Mouse (Mus musculus): ENCODE measurements around the gene Aicda. TPM values are rescaled to one million over a fixed set of nuclear protein-coding genes. Genes with fewer than 3 reads are reported as not detected.

The Aicda gene
- total and polyA plus RNA-seq, 2 experiments from 2014 or later, result 0.11 to 0.49 TPM

GRCm38 (mm10) chr6:122592905-122593304 lies 39.3 kb downstream of the Aicda start:
- 84% methylated on average over 2 of the region's 2 CpGs for WGBS
- H3K27me3 ChIP-seq (ENCODE audit: insufficient read depth, low read length), result no peaks in the 10 kb centered on the region
- H3K9ac ChIP-seq (replicated peaks; ENCODE audit: low read length, poor library complexity, severe bottlenecking), result no peak overlapping the region
- no peak overlapping the region for H3K4me2 ChIP-seq (ENCODE audit: low read depth, low read length, poor library complexity, severe bottlenecking)
- no peak overlapping the region for H3K4me3 ChIP-seq (ENCODE audit: low read depth, low read length)
- TF ChIP-seq CTCF (IDR thresholded peaks at IDR 0.05), result no peak
- H3K36me3 ChIP-seq (ENCODE audit: insufficient read depth, low read length), result no peaks in the 10 kb centered on the region
- no peak overlapping the region for H3K27ac ChIP-seq (ENCODE audit: low read depth, low read length)
- H3K9me3 ChIP-seq (ENCODE audit: low read length), result no peaks in the 10 kb centered on the region
- ATAC-seq (ENCODE audit: low FRiP score) (no peak), DNase-seq (ENCODE audit: low spot score) (no peak)
- H3K4me1 ChIP-seq (ENCODE audit: insufficient read depth, low read length), result no peaks in the 10 kb centered on the region

- Histone ChIP-seq H3K27me3 (ENCODE audit: insufficient read depth, low read length) (no peaks in the 10 kb centered on the region), H3K9me3 (ENCODE audit: low read length) (no peaks in the 10 kb centered on the region), H3K27ac (ENCODE audit: low read depth, low read length) (no peak overlapping the region), H3K9ac (replicated peaks; ENCODE audit: low read length, poor library complexity, severe bottlenecking) (no peak overlapping the region), H3K4me1 (ENCODE audit: insufficient read depth, low read length) (no peaks in the 10 kb centered on the region), H3K4me3 (ENCODE audit: low read depth, low read length) (no peak overlapping the region), H3K4me2 (ENCODE audit: low read depth, low read length, poor library complexity, severe bottlenecking) (no peak overlapping the region), H3K36me3 (ENCODE audit: insufficient read depth, low read length) (no peaks in the 10 kb centered on the region)
- peak; percentile 76 for DNase-seq (ENCODE audit: low spot score)
- TF ChIP-seq CTCF (IDR thresholded peaks at IDR 0.05), result peak; percentile 66
- peak; percentile 62 for ATAC-seq (ENCODE audit: low FRiP score)
- WGBS, result 30% methylated on average over 7 of the region's 7 CpGs
Observed at GRCm38 (mm10) chr6:122595637-122596036, 42.0 kb downstream of the Aicda start.

- no peak for ATAC-seq (ENCODE audit: low FRiP score)
- no peak overlapping the region for H3K9ac ChIP-seq (replicated peaks; ENCODE audit: low read length, poor library complexity, severe bottlenecking)
- WGBS, result 87% methylated on average over 7 of the region's 7 CpGs
- no peaks in the 10 kb centered on the region for H3K36me3 ChIP-seq (ENCODE audit: insufficient read depth, low read length)
- no peak for TF ChIP-seq CTCF (IDR thresholded peaks at IDR 0.05)
- DNase-seq (ENCODE audit: low spot score), result no peak
- H3K27ac ChIP-seq (ENCODE audit: low read depth, low read length), result no peak overlapping the region
- no peak overlapping the region for H3K4me2 ChIP-seq (ENCODE audit: low read depth, low read length, poor library complexity, severe bottlenecking)
- H3K27me3 ChIP-seq (ENCODE audit: insufficient read depth, low read length), result no peaks in the 10 kb centered on the region
- H3K4me1 ChIP-seq (ENCODE audit: insufficient read depth, low read length), result no peaks in the 10 kb centered on the region
- no peaks in the 10 kb centered on the region for H3K9me3 ChIP-seq (ENCODE audit: low read length)
- no peak overlapping the region for H3K4me3 ChIP-seq (ENCODE audit: low read depth, low read length)
Observed at GRCm38 (mm10) chr6:122596608-122597007, 43.0 kb downstream of the Aicda start.

GRCm38 (mm10) chr6:122598014-122598413 lies 44.4 kb downstream of the Aicda start:
- Histone ChIP-seq H3K4me1 (ENCODE audit: insufficient read depth, low read length) (no peaks in the 10 kb centered on the region), H3K9me3 (ENCODE audit: low read length) (no peaks in the 10 kb centered on the region), H3K36me3 (ENCODE audit: insufficient read depth, low read length) (no peaks in the 10 kb centered on the region), H3K4me3 (ENCODE audit: low read depth, low read length) (no peak overlapping the region), H3K9ac (replicated peaks; ENCODE audit: low read length, poor library complexity, severe bottlenecking) (no peak overlapping the region), H3K27ac (ENCODE audit: low read depth, low read length) (no peak overlapping the region), H3K4me2 (ENCODE audit: low read depth, low read length, poor library complexity, severe bottlenecking) (no peak overlapping the region), H3K27me3 (ENCODE audit: insufficient read depth, low read length) (no peaks in the 10 kb centered on the region)
- no peak for TF ChIP-seq CTCF (IDR thresholded peaks at IDR 0.05)
- WGBS, result 97% methylated on average over 4 of the region's 4 CpGs
- DNase-seq (ENCODE audit: low spot score), result no peak
- ATAC-seq (ENCODE audit: low FRiP score), result no peak

- WGBS, result 74% methylated on average over 6 of the region's 6 CpGs
- Histone ChIP-seq H3K9ac (replicated peaks; ENCODE audit: low read length, poor library complexity, severe bottlenecking) (no peak overlapping the region), H3K27ac (ENCODE audit: low read depth, low read length) (no peak overlapping the region), H3K4me2 (ENCODE audit: low read depth, low read length, poor library complexity, severe bottlenecking) (no peak overlapping the region), H3K36me3 (ENCODE audit: insufficient read depth, low read length) (no peaks in the 10 kb centered on the region), H3K4me3 (ENCODE audit: low read depth, low read length) (no peak overlapping the region), H3K27me3 (ENCODE audit: insufficient read depth, low read length) (no peaks in the 10 kb centered on the region), H3K9me3 (ENCODE audit: low read length) (no peaks in the 10 kb centered on the region), H3K4me1 (ENCODE audit: insufficient read depth, low read length) (no peaks in the 10 kb centered on the region)
- no peak for ATAC-seq (ENCODE audit: low FRiP score)
- no peak for TF ChIP-seq CTCF (IDR thresholded peaks at IDR 0.05)
- no peak for DNase-seq (ENCODE audit: low spot score)
Observed at GRCm38 (mm10) chr6:122598436-122598835, 44.8 kb downstream of the Aicda start.

- Histone ChIP-seq H3K36me3 (ENCODE audit: insufficient read depth, low read length) (no peaks in the 10 kb centered on the region), H3K27ac (ENCODE audit: low read depth, low read length) (no peak overlapping the region), H3K27me3 (ENCODE audit: insufficient read depth, low read length) (no peaks in the 10 kb centered on the region), H3K4me1 (ENCODE audit: insufficient read depth, low read length) (no peaks in the 10 kb centered on the region), H3K4me3 (ENCODE audit: low read depth, low read length) (no peak overlapping the region), H3K4me2 (ENCODE audit: low read depth, low read length, poor library complexity, severe bottlenecking) (no peak overlapping the region), H3K9ac (replicated peaks; ENCODE audit: low read length, poor library complexity, severe bottlenecking) (no peak overlapping the region), H3K9me3 (ENCODE audit: low read length) (no peaks in the 10 kb centered on the region)
- ATAC-seq (ENCODE audit: low FRiP score), result no peak
- TF ChIP-seq CTCF (IDR thresholded peaks at IDR 0.05), result no peak
- 92% methylated on average over 9 of the region's 9 CpGs for WGBS
- DNase-seq (ENCODE audit: low spot score), result no peak
Observed at GRCm38 (mm10) chr6:122599054-122599737, 45.6 kb downstream of the Aicda start.
